Mouse (Mus musculus): ENCODE data around the gene Tnp2. TPM values are rescaled to one million over a fixed set of nuclear protein-coding genes. Genes with fewer than 3 reads are reported as not detected.

Gene Tnp2
- polyA plus RNA-seq, 1 experiment from 2014 or later, result not detected

DNA sequence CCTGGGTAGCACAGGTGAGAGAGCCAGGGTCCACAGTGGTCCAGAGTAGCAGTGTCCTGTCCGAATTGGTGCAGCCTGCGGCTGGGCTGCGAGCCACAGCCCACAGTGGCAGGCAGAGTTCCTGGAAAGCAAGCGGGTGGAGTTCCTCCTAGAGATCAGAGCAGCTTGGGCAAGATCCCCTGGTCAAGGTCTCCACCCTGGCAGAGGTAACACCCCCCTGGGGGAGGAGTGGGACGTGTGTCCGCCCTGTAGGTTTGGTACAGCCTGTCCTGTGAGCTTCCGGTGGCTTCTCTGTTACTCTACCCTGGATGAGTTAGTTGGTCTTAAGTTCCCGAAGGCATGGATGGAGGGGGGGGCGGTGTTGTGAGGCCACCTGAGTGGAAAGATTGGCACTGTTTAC is 19.6 kb downstream of the Tnp2 start:
- Histone ChIP-seq H3K27ac (ENCODE audit: low read depth, low read length) (no peak overlapping the region), H3K9me3 (ENCODE audit: control insufficient read depth) (no peaks in the 10 kb centered on the region), H3K4me1 (replicated peaks; ENCODE audit: control insufficient read depth, insufficient read depth, low read length) (no peaks in the 10 kb centered on the region), H3K4me2 (replicated peaks; ENCODE audit: low read depth) (no peak overlapping the region), H3K9ac (ENCODE audit: low read depth, low read length) (no peak overlapping the region), H3K36me3 (ENCODE audit: control insufficient read depth, insufficient read depth) (no peaks in the 10 kb centered on the region), H3K4me3 (ENCODE audit: low read depth, low read length) (no peak overlapping the region), H3K27me3 (replicated peaks; ENCODE audit: control insufficient read depth, insufficient read depth, low read length) (0 out of 2 replicates have a peak, but pooled peaks cover 3% of the 10 kb centered on the region)
- ATAC-seq, result no peak
- 43% methylated on average over 9 of the region's 9 CpGs for WGBS
- no peak for TF ChIP-seq CTCF (IDR thresholded peaks at IDR 0.05; ENCODE audit: low read depth)

DNA sequence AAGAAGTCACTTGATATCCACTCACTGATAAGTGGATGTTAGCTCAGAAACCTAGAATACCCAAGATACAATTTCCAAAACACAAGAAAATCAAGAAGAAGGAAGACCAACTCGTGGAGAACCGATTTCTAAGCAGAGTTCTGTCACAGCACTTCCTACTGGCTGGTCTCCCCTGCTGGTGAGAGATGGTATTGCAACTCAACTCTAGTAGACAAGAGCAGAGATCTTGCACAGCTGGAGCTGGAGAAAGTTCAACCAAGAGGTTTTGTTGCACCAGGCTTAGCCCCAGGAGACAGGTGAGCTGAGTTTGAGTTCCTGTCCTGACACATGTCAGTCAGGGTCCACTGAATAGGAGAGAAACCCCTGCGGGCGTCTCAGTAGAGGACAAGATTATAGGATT is 21.3 kb downstream of the Tnp2 start:
- WGBS, result 42% methylated on average over 4 of the region's 4 CpGs
- peak; percentile 89 for TF ChIP-seq CTCF (IDR thresholded peaks at IDR 0.05; ENCODE audit: low read depth)
- Histone ChIP-seq H3K4me1 (replicated peaks; ENCODE audit: control insufficient read depth, insufficient read depth, low read length) (no peaks in the 10 kb centered on the region), H3K9me3 (ENCODE audit: control insufficient read depth) (no peaks in the 10 kb centered on the region), H3K36me3 (ENCODE audit: control insufficient read depth, insufficient read depth) (no peaks in the 10 kb centered on the region), H3K4me3 (ENCODE audit: low read depth, low read length) (no peak overlapping the region), H3K4me2 (replicated peaks; ENCODE audit: low read depth) (no peak overlapping the region), H3K27me3 (replicated peaks; ENCODE audit: control insufficient read depth, insufficient read depth, low read length) (0 out of 2 replicates have a peak, but pooled peaks cover 3% of the 10 kb centered on the region), H3K9ac (ENCODE audit: low read depth, low read length) (no peak overlapping the region), H3K27ac (ENCODE audit: low read depth, low read length) (no peak overlapping the region)
- no peak for ATAC-seq

DNA sequence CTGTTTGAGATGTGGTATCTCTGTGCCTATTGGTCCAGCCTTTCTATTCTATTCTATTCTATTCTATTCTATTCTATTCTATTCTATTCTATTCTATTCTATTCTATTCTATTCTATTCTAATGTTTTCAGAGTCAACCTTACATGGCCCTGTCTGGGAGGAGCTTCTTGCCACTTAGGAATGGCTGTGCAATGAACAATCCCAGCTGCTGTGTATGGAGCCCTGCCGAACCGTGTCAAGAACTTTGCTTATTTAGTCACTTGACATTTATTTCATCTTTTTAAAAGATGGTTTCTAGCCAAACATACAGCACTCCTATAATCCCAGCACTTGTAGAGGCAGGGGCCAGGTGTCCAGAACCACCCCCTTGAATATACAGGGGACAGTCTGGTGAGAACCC is 24.1 kb downstream of the Tnp2 start:
- Histone ChIP-seq H3K4me1 (replicated peaks; ENCODE audit: control insufficient read depth, insufficient read depth, low read length) (no peaks in the 10 kb centered on the region), H3K9ac (ENCODE audit: low read depth, low read length) (no peak overlapping the region), H3K9me3 (ENCODE audit: control insufficient read depth) (no peaks in the 10 kb centered on the region), H3K27ac (ENCODE audit: low read depth, low read length) (no peak overlapping the region), H3K4me3 (ENCODE audit: low read depth, low read length) (no peak overlapping the region), H3K36me3 (ENCODE audit: control insufficient read depth, insufficient read depth) (no peaks in the 10 kb centered on the region), H3K4me2 (replicated peaks; ENCODE audit: low read depth) (no peak overlapping the region), H3K27me3 (replicated peaks; ENCODE audit: control insufficient read depth, insufficient read depth, low read length) (peaks cover 3% of the 10 kb centered on the region; the same call in 1 of the 2 replicates)
- no peak for TF ChIP-seq CTCF (IDR thresholded peaks at IDR 0.05; ENCODE audit: low read depth)
- ATAC-seq, result no peak
- 41% methylated on average over 2 of the region's 2 CpGs for WGBS

DNA sequence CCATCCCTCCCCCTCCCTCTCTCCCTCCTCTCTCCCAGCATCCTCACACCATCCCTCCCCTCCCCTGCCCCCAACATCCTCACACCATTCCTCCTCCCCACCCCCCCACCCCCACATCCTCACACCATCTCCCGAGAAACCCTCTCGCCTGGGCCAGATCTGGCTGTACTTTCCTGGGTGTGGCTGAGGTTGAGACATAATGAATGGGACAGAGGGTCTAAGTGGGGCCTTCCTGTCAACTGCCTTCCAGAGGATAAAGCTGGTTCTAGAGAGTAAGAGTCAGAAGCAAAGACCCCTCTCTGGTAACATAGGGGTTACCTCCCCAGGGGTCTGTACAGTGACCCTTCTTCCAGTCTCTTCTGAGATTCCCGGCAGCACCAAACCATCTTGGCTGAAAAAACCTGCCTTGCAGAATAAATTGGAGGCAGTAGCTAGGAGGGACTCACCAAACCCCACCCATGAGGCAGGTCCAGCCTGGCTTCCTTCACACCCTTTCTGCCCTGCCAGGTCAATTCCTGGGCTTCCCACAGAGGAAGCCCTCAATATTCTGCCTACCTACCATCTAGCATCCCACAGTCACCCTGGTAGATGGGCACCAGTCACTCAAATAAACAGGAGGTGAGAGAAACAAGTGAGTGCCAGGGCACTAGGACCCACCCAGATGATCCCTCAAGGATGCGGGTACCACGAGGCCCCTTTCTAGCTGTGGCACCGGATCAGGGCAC is 24.8 kb downstream of the Tnp2 start:
- 52% methylated on average over 6 of the region's 6 CpGs for WGBS

DNA sequence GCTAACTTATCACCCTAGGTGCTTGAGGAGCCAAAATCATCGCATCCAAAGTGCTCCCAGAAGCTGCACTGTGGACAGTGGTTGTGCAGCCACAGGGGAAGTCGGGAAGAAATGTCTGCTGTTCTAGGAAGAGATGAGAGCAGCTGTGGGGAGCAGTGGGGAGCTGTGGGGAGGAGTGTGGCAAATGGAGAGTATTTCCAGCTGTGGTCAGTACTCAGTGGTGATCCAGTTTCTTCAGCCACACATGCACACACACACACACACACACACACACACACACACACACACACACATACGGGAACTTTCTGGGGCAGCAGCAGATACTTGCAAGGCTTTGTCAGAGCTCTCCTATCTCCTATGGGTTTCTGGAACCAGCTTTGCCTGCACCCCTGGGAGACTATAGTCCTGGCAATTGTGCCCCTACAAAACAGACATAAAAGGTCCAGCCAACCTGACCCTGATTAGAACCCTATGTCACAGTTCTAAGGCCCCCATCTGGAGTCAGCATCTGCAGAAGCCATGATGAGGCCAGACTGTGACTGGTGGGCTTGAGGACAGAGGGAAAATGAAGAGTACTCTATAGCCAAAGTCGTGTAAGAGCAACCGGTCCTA is 25.8 kb downstream of the Tnp2 start:
- no peak overlapping the region for H3K27ac ChIP-seq (ENCODE audit: low read depth, low read length)
- no peak overlapping the region for H3K9ac ChIP-seq (ENCODE audit: low read depth, low read length)
- H3K9me3 ChIP-seq (ENCODE audit: control insufficient read depth), result no peaks in the 10 kb centered on the region
- TF ChIP-seq CTCF (IDR thresholded peaks at IDR 0.05; ENCODE audit: low read depth), result no peak
- H3K4me1 ChIP-seq (replicated peaks; ENCODE audit: control insufficient read depth, insufficient read depth, low read length), result no peaks in the 10 kb centered on the region
- H3K27me3 ChIP-seq (replicated peaks; ENCODE audit: control insufficient read depth, insufficient read depth, low read length), result peaks cover 3% of the 10 kb centered on the region; the same call in 1 of the 2 replicates
- ATAC-seq, result no peak
- H3K36me3 ChIP-seq (ENCODE audit: control insufficient read depth, insufficient read depth), result no peaks in the 10 kb centered on the region
- H3K4me2 ChIP-seq (replicated peaks; ENCODE audit: low read depth), result no peak overlapping the region
- WGBS, result 58% methylated on average over 5 of the region's 5 CpGs
- no peak overlapping the region for H3K4me3 ChIP-seq (ENCODE audit: low read depth, low read length)

More for the DNA sequence above, 24.8 kb downstream of the Tnp2 start:
- no peak for TF ChIP-seq CTCF (IDR thresholded peaks at IDR 0.05; ENCODE audit: low read depth)
- Histone ChIP-seq H3K9me3 (ENCODE audit: control insufficient read depth) (no peaks in the 10 kb centered on the region), H3K4me1 (replicated peaks; ENCODE audit: control insufficient read depth, insufficient read depth, low read length) (no peaks in the 10 kb centered on the region), H3K27ac (ENCODE audit: low read depth, low read length) (no peak overlapping the region), H3K36me3 (ENCODE audit: control insufficient read depth, insufficient read depth) (no peaks in the 10 kb centered on the region), H3K27me3 (replicated peaks; ENCODE audit: control insufficient read depth, insufficient read depth, low read length) (peaks cover 3% of the 10 kb centered on the region; the same call in 1 of the 2 replicates), H3K4me3 (ENCODE audit: low read depth, low read length) (no peak overlapping the region), H3K9ac (ENCODE audit: low read depth, low read length) (no peak overlapping the region), H3K4me2 (replicated peaks; ENCODE audit: low read depth) (no peak overlapping the region)
- ATAC-seq, result no peak

DNA sequence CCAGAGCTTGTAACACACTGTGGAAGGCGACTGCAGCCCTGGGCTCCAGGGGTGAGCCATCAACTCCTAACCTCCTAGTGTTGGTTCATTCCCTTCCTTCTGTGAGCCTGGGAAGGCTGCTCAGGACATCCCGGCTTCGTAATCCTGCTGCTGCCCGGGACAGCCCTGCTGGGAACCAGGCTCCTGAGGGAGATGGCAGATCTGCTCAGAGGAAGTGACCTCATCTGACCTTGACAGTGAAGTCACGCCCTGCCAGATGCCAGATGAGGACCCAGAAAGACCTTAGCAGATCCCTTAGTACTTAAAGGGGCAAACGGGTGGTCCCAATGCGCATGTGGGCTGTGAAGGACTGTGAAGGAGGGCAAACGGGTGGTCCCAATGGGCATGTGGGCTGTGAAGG is 27.3 kb downstream of the Tnp2 start:
- Histone ChIP-seq H3K36me3 (ENCODE audit: control insufficient read depth, insufficient read depth) (no peaks in the 10 kb centered on the region), H3K27ac (ENCODE audit: low read depth, low read length) (no peak overlapping the region), H3K9ac (ENCODE audit: low read depth, low read length) (no peak overlapping the region), H3K4me3 (ENCODE audit: low read depth, low read length) (no peak overlapping the region), H3K27me3 (replicated peaks; ENCODE audit: control insufficient read depth, insufficient read depth, low read length) (peaks cover 3% of the 10 kb centered on the region; the same call in 1 of the 2 replicates), H3K4me1 (replicated peaks; ENCODE audit: control insufficient read depth, insufficient read depth, low read length) (no peaks in the 10 kb centered on the region), H3K9me3 (ENCODE audit: control insufficient read depth) (no peaks in the 10 kb centered on the region), H3K4me2 (replicated peaks; ENCODE audit: low read depth) (no peak overlapping the region)
- WGBS, result 71% methylated on average over 8 of the region's 8 CpGs
- ATAC-seq, result no peak
- TF ChIP-seq CTCF (IDR thresholded peaks at IDR 0.05; ENCODE audit: low read depth), result no peak

All from intestine, postnatal 0 days (tissue).